Mouse (Mus musculus): ENCODE results near the gene Rnf144a. TPM values are rescaled to one million over a fixed set of nuclear protein-coding genes. Genes with fewer than 3 reads are reported as not detected.

The Rnf144a gene
- polyA plus RNA-seq, 1 experiment, result 128 TPM

DNA sequence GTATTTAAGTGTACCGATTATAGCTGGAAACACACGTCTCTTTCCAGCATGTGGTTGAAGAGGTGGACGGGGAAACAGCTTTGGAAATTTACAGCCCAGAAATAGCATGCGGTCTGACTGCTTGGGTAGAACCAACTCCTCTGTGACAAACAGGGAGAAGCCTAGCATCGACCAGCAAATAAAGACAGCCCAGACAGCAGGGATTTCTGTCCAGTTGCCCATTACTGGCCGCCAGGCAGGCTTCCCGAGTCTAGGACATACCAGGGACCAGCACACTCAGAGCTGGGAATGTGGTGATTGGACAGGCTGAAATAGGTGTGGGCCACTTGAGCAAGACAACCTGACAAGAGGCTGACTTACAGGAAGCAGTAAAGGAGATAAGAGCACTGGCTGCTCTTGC, 35.3 kb downstream of the Rnf144a start:
- DNase-seq, result no peak
- TF ChIP-seq POLR2A (IDR thresholded peaks at IDR 0.05; ENCODE audit: borderline replicate concordance, extremely low read depth, low read depth, low read length) (no peak), CTCF (IDR thresholded peaks at IDR 0.05; ENCODE audit: insufficient read depth, low read length) (no peak)
- 69% methylated on average over 7 of the region's 7 CpGs for WGBS
- peaks cover 2% of the 10 kb centered on the region; the same call in 1 of the 2 replicates for H3K4me1 ChIP-seq (ENCODE audit: control insufficient read depth, insufficient read depth, low read length)
- no peak overlapping the region for H3K4me3 ChIP-seq (replicated peaks; ENCODE audit: extremely low read depth, low read depth, low read length)

DNA sequence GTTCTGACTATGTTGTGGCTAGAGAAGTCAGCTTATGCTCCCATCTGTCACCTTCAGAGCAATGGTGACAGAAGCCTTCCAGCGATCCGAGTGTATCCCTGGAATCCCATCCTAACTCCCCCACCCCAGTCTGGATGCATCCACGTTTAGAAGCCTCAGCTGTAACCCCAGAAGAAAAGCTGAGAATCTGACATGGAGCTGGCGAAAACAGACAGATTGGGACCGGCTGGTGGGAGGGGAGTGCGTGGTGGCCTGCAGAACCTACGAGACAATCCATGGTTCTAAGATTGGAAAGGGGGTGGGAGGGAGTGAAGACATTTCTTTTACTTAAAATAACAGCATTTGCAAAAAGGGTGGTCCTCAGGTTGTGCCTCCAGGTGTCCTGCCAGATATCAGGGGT, 37.4 kb downstream of the Rnf144a start:
- no peak for DNase-seq
- H3K4me3 ChIP-seq (replicated peaks; ENCODE audit: extremely low read depth, low read depth, low read length), result no peak overlapping the region
- 69% methylated on average over 7 of the region's 7 CpGs for WGBS
- H3K4me1 ChIP-seq (ENCODE audit: control insufficient read depth, insufficient read depth, low read length), result peaks cover 5% of the 10 kb centered on the region; the same call in 1 of the 2 replicates
- no peak for TF ChIP-seq CTCF (IDR thresholded peaks at IDR 0.05; ENCODE audit: insufficient read depth, low read length)
- no peak for TF ChIP-seq POLR2A (IDR thresholded peaks at IDR 0.05; ENCODE audit: borderline replicate concordance, extremely low read depth, low read depth, low read length)

DNA sequence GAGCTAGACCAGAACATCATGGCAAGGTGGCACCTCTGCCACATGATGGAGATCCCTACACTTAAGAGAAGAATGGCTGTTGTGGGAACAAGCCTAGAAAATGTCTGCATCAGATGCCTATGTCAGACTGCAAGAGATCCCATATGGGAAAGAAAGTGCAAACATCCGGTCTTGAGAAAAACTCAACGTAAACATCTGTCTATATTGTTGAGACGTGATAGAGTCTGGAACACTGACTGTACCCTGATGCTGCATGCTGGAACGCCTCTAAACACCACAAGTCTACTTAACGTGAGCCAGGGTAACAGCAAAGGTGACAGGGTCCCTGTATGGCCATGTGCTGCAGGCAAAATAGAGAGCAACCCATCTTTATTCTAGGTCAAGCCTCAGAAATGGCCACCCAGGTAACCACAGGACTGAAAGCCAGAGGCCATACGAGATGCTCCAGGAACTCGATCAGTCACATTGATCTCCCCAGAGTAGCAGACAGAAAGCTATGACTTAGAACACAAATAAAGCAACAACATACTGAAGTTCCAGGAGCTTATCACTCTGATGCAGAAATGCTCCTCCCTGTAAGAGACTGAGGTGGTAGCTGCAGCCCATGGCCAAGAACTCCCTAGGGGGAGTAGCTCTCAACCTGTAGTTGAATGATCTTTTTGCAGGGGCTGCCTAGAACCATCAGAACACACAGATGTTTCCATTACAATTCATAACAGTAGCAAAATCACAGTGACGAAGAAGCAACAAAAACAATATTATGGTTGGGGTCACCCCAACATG, 38.3 kb downstream of the Rnf144a start:
- WGBS, result 76% methylated on average over 8 of the region's 8 CpGs
- Histone ChIP-seq H3K4me3 (replicated peaks; ENCODE audit: extremely low read depth, low read depth, low read length) (no peak overlapping the region), H3K4me1 (ENCODE audit: control insufficient read depth, insufficient read depth, low read length) (peaks cover 5% of the 10 kb centered on the region; the same call in 1 of the 2 replicates)
- TF ChIP-seq POLR2A (IDR thresholded peaks at IDR 0.05; ENCODE audit: borderline replicate concordance, extremely low read depth, low read depth, low read length), result no peak
- no peak for TF ChIP-seq CTCF (IDR thresholded peaks at IDR 0.05; ENCODE audit: insufficient read depth, low read length)
- no peak for DNase-seq

GRCm38 (mm10) chr12:26373721-26374120, 41.3 kb downstream of the Rnf144a start:
- WGBS, result 46% methylated on average over 7 of the region's 7 CpGs
- Histone ChIP-seq H3K4me1 (ENCODE audit: control insufficient read depth, insufficient read depth, low read length) (peaks cover 5% of the 10 kb centered on the region; the same call in 1 of the 2 replicates), H3K4me3 (replicated peaks; ENCODE audit: extremely low read depth, low read depth, low read length) (no peak overlapping the region)
- no peak for DNase-seq
- TF ChIP-seq POLR2A (IDR thresholded peaks at IDR 0.05; ENCODE audit: borderline replicate concordance, extremely low read depth, low read depth, low read length) (no peak), CTCF (IDR thresholded peaks at IDR 0.05; ENCODE audit: insufficient read depth, low read length) (no peak)

- no peak for TF ChIP-seq POLR2A (IDR thresholded peaks at IDR 0.05; ENCODE audit: borderline replicate concordance, extremely low read depth, low read depth, low read length)
- no peak for TF ChIP-seq CTCF (IDR thresholded peaks at IDR 0.05; ENCODE audit: insufficient read depth, low read length)
- WGBS, result 66% methylated on average over 8 of the region's 8 CpGs
- H3K4me1 ChIP-seq (ENCODE audit: control insufficient read depth, insufficient read depth, low read length), result peaks cover 19% of the 10 kb centered on the region
- no peak overlapping the region for H3K4me3 ChIP-seq (replicated peaks; ENCODE audit: extremely low read depth, low read depth, low read length)
- DNase-seq, result no peak
Measured at GRCm38 (mm10) chr12:26370004-26370403, 45.0 kb downstream of the Rnf144a start.

- TF ChIP-seq CTCF (IDR thresholded peaks at IDR 0.05; ENCODE audit: insufficient read depth, low read length), result no peak
- TF ChIP-seq POLR2A (IDR thresholded peaks at IDR 0.05; ENCODE audit: borderline replicate concordance, extremely low read depth, low read depth, low read length), result no peak
- Histone ChIP-seq H3K4me3 (replicated peaks; ENCODE audit: extremely low read depth, low read depth, low read length) (no peak overlapping the region), H3K4me1 (ENCODE audit: control insufficient read depth, insufficient read depth, low read length) (peaks cover 27% of the 10 kb centered on the region)
- no peak for DNase-seq
- WGBS, result 45% methylated on average over 2 of the region's 2 CpGs
Measured at GRCm38 (mm10) chr12:26367361-26367760, 47.7 kb downstream of the Rnf144a start.

DNA sequence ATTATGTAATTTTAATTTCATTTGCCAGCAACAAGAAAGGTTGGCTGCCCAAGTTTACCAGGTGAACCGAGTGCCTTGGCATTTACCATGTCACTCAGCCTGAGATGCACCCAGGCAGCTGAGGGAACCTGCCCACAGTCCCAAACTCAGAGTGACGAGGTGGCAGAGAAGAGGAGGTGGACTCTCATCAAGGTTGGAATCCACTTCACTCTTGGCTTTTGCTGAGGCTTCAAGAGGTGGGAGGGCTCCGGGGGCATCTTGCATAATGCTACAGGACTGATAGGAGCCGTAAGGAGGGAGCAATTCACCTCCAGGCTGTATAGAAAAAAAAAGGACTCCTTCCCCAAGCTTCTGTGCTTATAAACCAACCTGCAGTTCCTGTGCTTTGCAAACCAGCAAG, 48.7 kb downstream of the Rnf144a start:
- 61% methylated on average over 4 of the region's 4 CpGs for WGBS
- DNase-seq, result peak; percentile 47
- Histone ChIP-seq H3K4me3 (replicated peaks; ENCODE audit: extremely low read depth, low read depth, low read length) (no peak overlapping the region), H3K4me1 (ENCODE audit: control insufficient read depth, insufficient read depth, low read length) (peaks cover 27% of the 10 kb centered on the region)
- TF ChIP-seq CTCF (IDR thresholded peaks at IDR 0.05; ENCODE audit: insufficient read depth, low read length) (no peak), POLR2A (IDR thresholded peaks at IDR 0.05; ENCODE audit: borderline replicate concordance, extremely low read depth, low read depth, low read length) (no peak)

DNA sequence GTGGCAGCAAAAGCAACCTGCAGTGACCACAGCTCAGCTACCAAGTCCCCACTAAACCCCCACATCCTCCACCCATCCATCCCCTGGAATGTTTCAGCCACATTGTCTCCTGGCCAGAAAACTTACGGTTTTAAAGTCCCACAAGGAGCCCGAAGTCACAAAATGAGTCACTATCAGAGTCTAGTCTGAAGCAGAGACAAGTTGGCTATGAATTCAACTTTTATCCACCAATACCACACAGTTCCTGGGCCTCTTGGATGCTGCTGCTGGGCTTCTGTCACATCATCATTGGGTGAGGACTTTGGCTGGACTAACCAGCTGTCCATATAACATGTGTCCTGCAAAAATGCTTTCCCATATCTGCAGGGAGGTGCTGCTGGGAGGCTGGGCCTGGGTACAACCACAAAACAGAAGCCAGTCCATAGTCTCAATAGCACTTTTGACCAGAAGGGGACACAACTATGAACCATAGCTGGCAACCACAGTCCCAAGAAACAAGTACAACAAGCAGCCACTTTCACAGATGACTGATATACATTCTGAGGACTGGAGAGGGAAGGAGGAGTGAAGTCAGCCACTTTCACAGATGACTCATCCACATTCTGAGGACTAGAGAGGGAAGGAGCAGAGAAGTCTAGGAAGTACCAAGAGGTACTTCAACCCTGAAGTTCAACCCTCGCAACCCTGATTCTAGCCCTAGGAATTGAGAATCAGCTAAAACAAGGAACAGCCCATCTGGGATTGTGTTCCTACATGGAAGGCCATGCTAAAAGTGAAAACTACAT, 49.3 kb downstream of the Rnf144a start:
- Histone ChIP-seq H3K4me3 (replicated peaks; ENCODE audit: extremely low read depth, low read depth, low read length) (no peak overlapping the region), H3K4me1 (ENCODE audit: control insufficient read depth, insufficient read depth, low read length) (peaks cover 27% of the 10 kb centered on the region)
- 59% methylated on average over 3 of the region's 3 CpGs for WGBS
- no peak for DNase-seq
- TF ChIP-seq CTCF (IDR thresholded peaks at IDR 0.05; ENCODE audit: insufficient read depth, low read length) (no peak), POLR2A (IDR thresholded peaks at IDR 0.05; ENCODE audit: borderline replicate concordance, extremely low read depth, low read depth, low read length) (no peak)

DNA sequence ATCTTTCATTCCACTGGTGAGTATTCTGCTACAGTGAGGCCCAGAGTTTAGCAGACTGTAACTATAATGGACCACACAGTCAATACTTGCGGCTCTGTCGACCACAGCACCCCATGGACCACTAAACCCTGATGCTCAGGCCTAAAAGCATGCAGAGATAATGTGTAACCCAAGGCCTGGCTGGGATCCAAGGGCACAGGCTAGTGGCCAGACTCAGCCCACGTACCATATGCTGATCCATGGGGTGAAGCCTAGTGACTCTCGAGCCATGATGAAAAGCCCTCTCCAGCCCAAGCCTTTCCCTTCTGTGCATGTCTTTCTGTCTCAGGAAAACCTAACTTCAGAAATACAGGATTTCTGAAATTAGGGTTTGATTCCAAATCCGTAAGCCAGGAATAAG, 50.2 kb downstream of the Rnf144a start:
- 59% methylated on average over 5 of the region's 5 CpGs for WGBS
- Histone ChIP-seq H3K4me3 (replicated peaks; ENCODE audit: extremely low read depth, low read depth, low read length) (no peak overlapping the region), H3K4me1 (ENCODE audit: control insufficient read depth, insufficient read depth, low read length) (peaks cover 31% of the 10 kb centered on the region)
- no peak for DNase-seq
- no peak for TF ChIP-seq POLR2A (IDR thresholded peaks at IDR 0.05; ENCODE audit: borderline replicate concordance, extremely low read depth, low read depth, low read length)
- no peak for TF ChIP-seq CTCF (IDR thresholded peaks at IDR 0.05; ENCODE audit: insufficient read depth, low read length)

All from lung, adult 2 months (tissue).